In the genomic region with DNA sequence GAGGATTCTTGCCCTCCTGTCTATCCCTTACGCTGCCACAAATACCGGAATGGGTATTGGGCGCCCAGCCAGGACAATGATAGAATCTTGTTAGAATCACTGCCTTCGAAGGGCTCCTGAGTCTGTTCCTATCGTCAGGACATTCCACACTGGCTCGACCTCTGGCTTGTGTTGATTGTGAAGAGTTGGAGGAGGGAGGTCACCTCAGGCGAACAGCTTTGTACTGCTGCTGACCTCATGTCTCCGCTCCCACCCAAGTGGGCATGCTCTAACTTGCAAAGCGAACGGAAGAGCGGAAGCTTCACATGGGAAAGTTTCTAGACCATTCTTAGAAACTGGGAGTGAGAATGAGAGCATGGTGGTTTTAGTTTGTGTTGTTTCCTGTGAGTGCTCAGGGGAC, we compare ENCODE assay signal across 12 mouse cellular contexts. TPM values are rescaled to one million over a fixed set of nuclear protein-coding genes. Genes with fewer than 3 reads are reported as not detected.
DNase-seq lines count a peak whose midpoint lies in the region; ATAC-seq and TF ChIP-seq lines count a peak whose summit lies in the region.
"Had no signal": no experiment of that assay in that cellular context is flagged by ENCODE, and none has a peak within 500 bp of the region (broad histone marks: within the 10 kb centered on the region; RNA-seq: fewer than 3 reads in every experiment).

No protein-coding gene starts in this region.

- intact Hi-C loops in left cerebral cortex, postnatal 36 days (cut with DNase I): no loop called here

- no peak; the same call in 1 of the 2 replicates for ATAC-seq in lung, postnatal 0 days
- ATAC-seq in megakaryocyte-erythroid progenitor cell, adult 5-6 weeks (replicated peaks; ENCODE audit: low FRiP score, low TSS enrichment, poor library complexity, severe bottlenecking): no peak

- no peak overlapping the region for H3K9ac ChIP-seq in lung, postnatal 0 days (replicated peaks; ENCODE audit: low read depth)
- H3K9ac ChIP-seq: limb, embryonic 12.5 days had no signal

- no peaks in the 10 kb centered on the region for H3K9me3 ChIP-seq in lung, postnatal 0 days (ENCODE audit: low read length)
- H3K9me3 ChIP-seq: limb, embryonic 12.5 days had no signal

- H3K27ac ChIP-seq in lung, postnatal 0 days (ENCODE audit: low read length): no peak overlapping the region
- H3K27ac ChIP-seq in testis, adult 2 months (ENCODE audit: control insufficient read depth, insufficient read depth, low read depth, low read length): peak overlapping the region; percentile 70
- H3K27ac ChIP-seq: limb, embryonic 12.5 days had no signal

- no peak for TF ChIP-seq CTCF in lung, postnatal 0 days (IDR thresholded peaks at IDR 0.05)
- TF ChIP-seq CTCF in testis, adult 2 months (IDR thresholded peaks at IDR 0.05; ENCODE audit: control insufficient read depth, insufficient read depth, insufficient replicate concordance, low read depth, low read length): no peak

- no peak overlapping the region for H3K4me3 ChIP-seq in lung, postnatal 0 days (ENCODE audit: low read depth, low read length)
- peak overlapping the region; percentile 16 for H3K4me3 ChIP-seq in testis, adult 2 months (ENCODE audit: control insufficient read depth, low read depth, low read length)
- H3K4me3 ChIP-seq: limb, embryonic 12.5 days had no signal

- H3K4me1 ChIP-seq in lung, postnatal 0 days (ENCODE audit: insufficient read depth, low read depth, low read length): no peaks in the 10 kb centered on the region
- peaks cover 11% of the 10 kb centered on the region for H3K4me1 ChIP-seq in testis, adult 2 months (ENCODE audit: control insufficient read depth, insufficient read depth, low read length)

- 45% methylated on average over 11 of the region's 11 CpGs for WGBS in lung, postnatal 0 days

- 0 out of 2 replicates have a peak, but pooled peaks have one; percentile 14 for TF ChIP-seq POLR2A in testis, adult 2 months (IDR thresholded peaks at IDR 0.05; ENCODE audit: control insufficient read depth, low read depth, low read length)

- no peak for TF ChIP-seq EP300 in lung, postnatal 0 days (IDR thresholded peaks at IDR 0.05)

- H3K27me3 ChIP-seq in lung, postnatal 0 days (replicated peaks; ENCODE audit: insufficient read depth, low read length): 0 out of 2 replicates have a peak, but pooled peaks cover 6% of the 10 kb centered on the region
- H3K27me3 ChIP-seq in testis, adult 2 months (ENCODE audit: control insufficient read depth, insufficient read depth, low read length): no peaks in the 10 kb centered on the region

- H3K36me3 ChIP-seq in lung, postnatal 0 days (ENCODE audit: insufficient read depth, low read length): no peaks in the 10 kb centered on the region
- H3K36me3 ChIP-seq in testis, adult 2 months (ENCODE audit: control insufficient read depth, insufficient read depth, low read length): peaks cover 4% of the 10 kb centered on the region
- H3K36me3 ChIP-seq: limb, embryonic 12.5 days had no signal

- peak; percentile 31 for DNase-seq in lung, postnatal 25 days (ENCODE audit: low spot score)
- DNase-seq in lung, postnatal 0 days (ENCODE audit: low spot score): no peak
- peak; percentile 83 for DNase-seq in heart, adult 8-10 months (ENCODE audit: low spot score)
- DNase-seq in kidney, adult 18-20 months: peak; percentile 38
- no peak for DNase-seq in retina, embryonic 14.5 days (ENCODE audit: low spot score)
- no peak for DNase-seq in left cerebral cortex, postnatal 36 days (ENCODE audit: low spot score in 2 of 2)
- DNase-seq: cerebellum, adult 11 months; right cerebral cortex, postnatal 14 days had no signal

- H3K4me2 ChIP-seq in lung, postnatal 0 days (replicated peaks; ENCODE audit: low read depth, low read length): no peak overlapping the region
- H3K4me2 ChIP-seq: limb, embryonic 12.5 days had no signal

RNA-seq across cellular contexts. Expression of gene Cxcl10, which starts 38.7 kb away (rescaled TPM):
- polyA plus RNA-seq in lung, postnatal 0 days (2015; fragmentation: Nextera tagmentation; extraction: Ambion mirVana): 0.49 and 3.1 TPM in 2 replicates
- not detected for total RNA-seq in heart, adult 8-10 months (2022)
- 0.76 TPM in 1 of 2 replicates, not detected in the other for polyA plus RNA-seq in testis, adult 2 months (2012; rRNA removed)
- not detected in 2 replicates for total RNA-seq in megakaryocyte-erythroid progenitor cell, adult 5-6 weeks (2014; fragmentation: Nextera tagmentation)
- total RNA-seq in megakaryocyte-erythroid progenitor cell, adult 5-6 weeks (2017): 2.2 and 5.6 TPM in 2 replicates
- total RNA-seq in left cerebral cortex, postnatal 36 days (2021): under 1 TPM in 1 of 2 experiments, not detected in 1; 0.49 TPM

RNA-seq across cellular contexts. Expression of gene Nup54, which starts 47.6 kb away (rescaled TPM):
- 19.7 and 20.3 TPM in 2 replicates for polyA plus RNA-seq in lung, postnatal 0 days (2015; fragmentation: Nextera tagmentation; extraction: Ambion mirVana)
- 10 to 100 TPM; 12.1 to 18.4 (median 16.2) TPM for total RNA-seq in heart, adult 8-10 months (2022)
- 11.8 and 15.2 TPM in 2 replicates for polyA plus RNA-seq in testis, adult 2 months (2012; rRNA removed)
- total RNA-seq in megakaryocyte-erythroid progenitor cell, adult 5-6 weeks (2014; fragmentation: Nextera tagmentation): 75.8 and 80.0 TPM in 2 replicates
- total RNA-seq in megakaryocyte-erythroid progenitor cell, adult 5-6 weeks (2017): 99.1 and 106 TPM in 2 replicates
- total RNA-seq in left cerebral cortex, postnatal 36 days (2021): 10 to 100 TPM; 25.3 to 28.5 TPM

RNA-seq across cellular contexts. Expression of gene Art3, which starts 55.8 kb away (rescaled TPM):
- 37.0 and 46.5 TPM in 2 replicates for polyA plus RNA-seq in lung, postnatal 0 days (2015; fragmentation: Nextera tagmentation; extraction: Ambion mirVana)
- 100 to 1,000 TPM; 573 to 758 (median 670) TPM for total RNA-seq in heart, adult 8-10 months (2022)
- 221 and 263 TPM in 2 replicates for polyA plus RNA-seq in testis, adult 2 months (2012; rRNA removed)
- total RNA-seq in megakaryocyte-erythroid progenitor cell, adult 5-6 weeks (2014; fragmentation: Nextera tagmentation): not detected in 2 replicates
- total RNA-seq in megakaryocyte-erythroid progenitor cell, adult 5-6 weeks (2017): not detected in 2 replicates
- 1 to 10 TPM; 3.6 to 5.9 TPM for total RNA-seq in left cerebral cortex, postnatal 36 days (2021)

RNA-seq across cellular contexts. Expression of gene Cxcl9, which starts 59.6 kb away (rescaled TPM):
- not detected in 2 replicates for polyA plus RNA-seq in lung, postnatal 0 days (2015; fragmentation: Nextera tagmentation; extraction: Ambion mirVana)
- 1 to 10 TPM in 3 of 4 experiments, under 1 TPM in 1; 0.79 to 1.8 (median 1.2) TPM for total RNA-seq in heart, adult 8-10 months (2022)
- 0.14 and 0.25 TPM in 2 replicates for polyA plus RNA-seq in testis, adult 2 months (2012; rRNA removed)
- not detected in 2 replicates for total RNA-seq in megakaryocyte-erythroid progenitor cell, adult 5-6 weeks (2014; fragmentation: Nextera tagmentation)
- total RNA-seq in megakaryocyte-erythroid progenitor cell, adult 5-6 weeks (2017): not detected in 2 replicates
- not detected for total RNA-seq in left cerebral cortex, postnatal 36 days (2021)
- polyA plus RNA-seq: limb, embryonic 12.5 days; stomach, embryonic 16.5 days had no signal

Comparison
In these comparisons a context has a peak if more than half of its experiments do, and no peak if none do; other contexts are left out.
1. DNase-seq: peak in lung, postnatal 25 days (single experiment), heart, adult 8-10 months (single experiment) and kidney, adult 18-20 months (single experiment); none in lung, postnatal 0 days (single experiment), retina, embryonic 14.5 days (single experiment) and left cerebral cortex, postnatal 36 days (0 of 2).
2. RNA of gene Art3, which starts 55.8 kb away (total RNA-seq): 573 to 758 TPM in heart, adult 8-10 months; 3.6 to 5.9 TPM in left cerebral cortex, postnatal 36 days and not detected in megakaryocyte-erythroid progenitor cell, adult 5-6 weeks; every median in the first group is over 10 times any median in the second.